Mouse (Mus musculus) v-Abl transformed pro-B cells (cell line): ENCODE measurements around the gene Rasgef1b.

Source experiments
- in situ Hi-C, 2 experiments: fragments of 400-800 bp; cut with MboI; formaldehyde crosslinking; loops; one replicate each; pipeline ENCODE4 v1.15.1; 2025; ENCODE audit not compliant: unreplicated experiment in 2 of 2

The Rasgef1b gene

GRCm38 (mm10) chr5:99606164-99606858, 122.6 kb downstream of the Rasgef1b start:
- in situ Hi-C loops: no loop called here

- in situ Hi-C loops: no loop called here
Observed at GRCm38 (mm10) chr5:99602244-99603023, 126.4 kb downstream of the Rasgef1b start.

GRCm38 (mm10) chr5:99599376-99599775, 129.5 kb downstream of the Rasgef1b start:
- in situ Hi-C loops: no loop called here

GRCm38 (mm10) chr5:99598470-99599110, 130.3 kb downstream of the Rasgef1b start:
- in situ Hi-C loops: no loop called here

- in situ Hi-C loops: no loop called here
Observed at GRCm38 (mm10) chr5:99597701-99598100, 131.2 kb downstream of the Rasgef1b start.

- in situ Hi-C loops: no loop called here
Observed at GRCm38 (mm10) chr5:99591348-99591747, 137.5 kb downstream of the Rasgef1b start.

GRCm38 (mm10) chr5:99590539-99590938, 138.3 kb downstream of the Rasgef1b start:
- in situ Hi-C loops: no loop called here

- in situ Hi-C loops: no loop called here
Observed at GRCm38 (mm10) chr5:99587994-99588393, 140.9 kb downstream of the Rasgef1b start.

- in situ Hi-C loops: no loop called here
Observed at GRCm38 (mm10) chr5:99587589-99587988, 141.3 kb downstream of the Rasgef1b start.

GRCm38 (mm10) chr5:99586287-99586686, 142.6 kb downstream of the Rasgef1b start:
- in situ Hi-C loops: no loop called here

GRCm38 (mm10) chr5:99585166-99585898, 143.5 kb downstream of the Rasgef1b start:
- in situ Hi-C loops: no loop called here

GRCm38 (mm10) chr5:99584266-99584665, 144.6 kb downstream of the Rasgef1b start:
- in situ Hi-C loops: no loop called here

- in situ Hi-C loops: no loop called here
Observed at GRCm38 (mm10) chr5:99582055-99582454, 146.8 kb downstream of the Rasgef1b start.

- in situ Hi-C loops: no loop called here
Observed at GRCm38 (mm10) chr5:99578692-99579091, 150.2 kb downstream of the Rasgef1b start.

- in situ Hi-C loops: no loop called here
Observed at GRCm38 (mm10) chr5:99575897-99576296, 153.0 kb downstream of the Rasgef1b start.

GRCm38 (mm10) chr5:99564501-99565323, 164.2 kb downstream of the Rasgef1b start:
- in situ Hi-C loops: no loop called here

GRCm38 (mm10) chr5:99562096-99562495, 166.8 kb downstream of the Rasgef1b start:
- in situ Hi-C loops: no loop called here

- in situ Hi-C loops: no loop called here
Observed at GRCm38 (mm10) chr5:99559814-99560213, 169.1 kb downstream of the Rasgef1b start.

GRCm38 (mm10) chr5:99558231-99558630, 170.6 kb downstream of the Rasgef1b start:
- in situ Hi-C loops: no loop called here

- in situ Hi-C loops: no loop called here
Observed at GRCm38 (mm10) chr5:99552645-99553044, 176.2 kb downstream of the Rasgef1b start.
